Mouse (Mus musculus): ENCODE results near the gene Tgfa. TPM values are rescaled to one million over a fixed set of nuclear protein-coding genes. Genes with fewer than 3 reads are reported as not detected.

The Tgfa gene
- polyA plus RNA-seq, 1 experiment, result 0.49 TPM

GRCm38 (mm10) chr6:86157253-86158234 is 37.5 kb upstream of the Tgfa start:
- Histone ChIP-seq H3K27ac (ENCODE audit: insufficient read depth, low read length) (no peak overlapping the region), H3K4me3 (ENCODE audit: extremely low read depth, insufficient read depth, insufficient read length) (no peak overlapping the region), H3K4me1 (ENCODE audit: control insufficient read depth, insufficient read depth, insufficient read length) (no peaks in the 10 kb centered on the region), H3K27me3 (ENCODE audit: control insufficient read depth, insufficient read depth, low read length) (no peaks in the 10 kb centered on the region), H3K36me3 (ENCODE audit: control insufficient read depth, insufficient read depth, low read length) (no peaks in the 10 kb centered on the region)
- no peak for TF ChIP-seq POLR2A (IDR thresholded peaks at IDR 0.05; ENCODE audit: low read depth, low read length)
- TF ChIP-seq CTCF (IDR thresholded peaks at IDR 0.05; ENCODE audit: extremely low read depth, insufficient read depth, insufficient read length, insufficient replicate concordance), result no peak
- no peak for DNase-seq (ENCODE audit: low read depth in 1 of 2, low spot score in 2 of 2)
- 77% methylated on average over 17 of the region's 17 CpGs for WGBS

DNA sequence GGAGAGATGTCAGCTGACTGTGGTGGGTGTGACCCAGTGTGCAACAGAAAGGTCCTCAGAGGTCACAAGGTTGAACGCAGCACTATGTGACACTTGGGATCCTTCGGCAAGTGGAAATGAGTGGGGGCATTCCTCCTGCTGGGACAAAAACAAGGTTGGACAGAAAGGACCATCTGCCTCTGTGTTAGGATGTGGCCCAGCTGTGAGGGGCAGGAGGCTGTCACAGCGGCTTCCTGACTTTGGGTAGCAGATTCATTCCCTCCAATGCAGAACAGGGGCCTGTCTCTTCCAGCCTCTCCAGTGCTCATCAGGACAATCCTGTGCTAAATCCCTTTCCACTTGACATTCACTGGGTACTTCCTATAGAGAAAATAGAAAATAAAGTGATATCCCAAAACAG is 34.1 kb upstream of the Tgfa start:
- H3K36me3 ChIP-seq (ENCODE audit: control insufficient read depth, insufficient read depth, low read length), result no peaks in the 10 kb centered on the region
- TF ChIP-seq CTCF (IDR thresholded peaks at IDR 0.05; ENCODE audit: extremely low read depth, insufficient read depth, insufficient read length, insufficient replicate concordance), result no peak
- no peak for TF ChIP-seq POLR2A (IDR thresholded peaks at IDR 0.05; ENCODE audit: low read depth, low read length)
- DNase-seq (ENCODE audit: low read depth in 1 of 2, low spot score in 2 of 2), result no peak
- H3K27me3 ChIP-seq (ENCODE audit: control insufficient read depth, insufficient read depth, low read length), result no peaks in the 10 kb centered on the region
- no peak overlapping the region for H3K4me3 ChIP-seq (ENCODE audit: extremely low read depth, insufficient read depth, insufficient read length)
- WGBS, result 86% methylated on average over 3 of the region's 3 CpGs
- no peaks in the 10 kb centered on the region for H3K4me1 ChIP-seq (ENCODE audit: control insufficient read depth, insufficient read depth, insufficient read length)
- no peak overlapping the region for H3K27ac ChIP-seq (ENCODE audit: insufficient read depth, low read length)

DNA sequence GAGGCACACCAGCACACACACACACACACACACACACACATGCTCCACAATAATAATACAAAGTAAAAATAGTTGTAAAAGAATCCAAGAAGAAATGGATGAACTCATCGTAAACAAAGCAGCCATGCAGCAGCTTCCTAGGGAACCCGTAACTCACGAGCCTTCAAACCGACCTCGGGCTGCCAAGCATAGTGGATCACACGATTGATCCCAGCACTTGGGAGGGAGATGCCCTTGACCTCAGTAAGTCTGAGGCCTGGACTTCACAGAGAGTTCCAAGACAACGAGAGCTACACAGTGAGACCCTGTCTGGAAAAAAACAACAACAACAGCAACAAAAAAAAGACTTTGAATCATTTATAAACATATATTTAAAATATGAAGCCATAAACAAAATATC is 33.4 kb upstream of the Tgfa start:
- WGBS, result 73% methylated on average over 7 of the region's 7 CpGs
- no peak for TF ChIP-seq POLR2A (IDR thresholded peaks at IDR 0.05; ENCODE audit: low read depth, low read length)
- no peak for TF ChIP-seq CTCF (IDR thresholded peaks at IDR 0.05; ENCODE audit: extremely low read depth, insufficient read depth, insufficient read length, insufficient replicate concordance)
- H3K4me1 ChIP-seq (ENCODE audit: control insufficient read depth, insufficient read depth, insufficient read length), result no peaks in the 10 kb centered on the region
- no peak overlapping the region for H3K4me3 ChIP-seq (ENCODE audit: extremely low read depth, insufficient read depth, insufficient read length)
- H3K36me3 ChIP-seq (ENCODE audit: control insufficient read depth, insufficient read depth, low read length), result no peaks in the 10 kb centered on the region
- no peak for DNase-seq (ENCODE audit: low read depth in 1 of 2, low spot score in 2 of 2)
- no peaks in the 10 kb centered on the region for H3K27me3 ChIP-seq (ENCODE audit: control insufficient read depth, insufficient read depth, low read length)
- no peak overlapping the region for H3K27ac ChIP-seq (ENCODE audit: insufficient read depth, low read length)

- Histone ChIP-seq H3K4me1 (ENCODE audit: control insufficient read depth, insufficient read depth, insufficient read length) (no peaks in the 10 kb centered on the region), H3K27ac (ENCODE audit: insufficient read depth, low read length) (no peak overlapping the region), H3K36me3 (ENCODE audit: control insufficient read depth, insufficient read depth, low read length) (no peaks in the 10 kb centered on the region), H3K4me3 (ENCODE audit: extremely low read depth, insufficient read depth, insufficient read length) (no peak overlapping the region), H3K27me3 (ENCODE audit: control insufficient read depth, insufficient read depth, low read length) (no peaks in the 10 kb centered on the region)
- no peak for TF ChIP-seq POLR2A (IDR thresholded peaks at IDR 0.05; ENCODE audit: low read depth, low read length)
- no peak for TF ChIP-seq CTCF (IDR thresholded peaks at IDR 0.05; ENCODE audit: extremely low read depth, insufficient read depth, insufficient read length, insufficient replicate concordance)
- WGBS, result 75% methylated on average over 3 of the region's 3 CpGs
- DNase-seq (ENCODE audit: low read depth in 1 of 2, low spot score in 2 of 2), result no peak
These were observed 31.0 kb upstream of the Tgfa start for GRCm38 (mm10) chr6:86164028-86164427.

- Histone ChIP-seq H3K4me3 (ENCODE audit: extremely low read depth, insufficient read depth, insufficient read length) (no peak overlapping the region), H3K27ac (ENCODE audit: insufficient read depth, low read length) (no peak overlapping the region)
- 80% methylated on average over 9 of the region's 9 CpGs for WGBS
These were observed 28.6 kb upstream of the Tgfa start for GRCm38 (mm10) chr6:86166426-86166825.

DNA sequence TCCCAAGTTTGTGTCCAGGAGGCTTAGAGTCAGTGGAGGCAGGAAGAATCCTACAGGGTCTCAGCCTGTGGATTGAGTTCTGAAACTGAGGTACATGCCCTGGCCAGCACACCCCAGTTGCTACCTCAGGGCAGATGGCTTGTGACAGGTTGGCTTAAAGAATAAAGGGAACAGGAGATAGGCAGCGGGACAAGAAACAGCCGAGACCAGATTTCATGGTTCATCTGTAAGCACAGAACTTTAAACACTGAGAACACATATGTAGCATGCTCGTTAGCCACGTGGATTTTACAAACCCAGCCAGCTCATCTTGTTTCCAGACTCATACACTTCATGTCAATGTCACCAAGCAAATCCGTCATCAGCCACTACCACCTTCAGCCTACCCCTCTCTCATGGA is 27.2 kb upstream of the Tgfa start:
- H3K4me3 ChIP-seq (ENCODE audit: extremely low read depth, insufficient read depth, insufficient read length), result no peak overlapping the region
- DNase-seq (ENCODE audit: low read depth in 1 of 2, low spot score in 2 of 2), result no peak
- H3K4me1 ChIP-seq (ENCODE audit: control insufficient read depth, insufficient read depth, insufficient read length), result no peaks in the 10 kb centered on the region
- no peak for TF ChIP-seq POLR2A (IDR thresholded peaks at IDR 0.05; ENCODE audit: low read depth, low read length)
- no peak for TF ChIP-seq CTCF (IDR thresholded peaks at IDR 0.05; ENCODE audit: extremely low read depth, insufficient read depth, insufficient read length, insufficient replicate concordance)
- WGBS, result 85% methylated on average over 5 of the region's 5 CpGs
- H3K27me3 ChIP-seq (ENCODE audit: control insufficient read depth, insufficient read depth, low read length), result no peaks in the 10 kb centered on the region
- no peak overlapping the region for H3K27ac ChIP-seq (ENCODE audit: insufficient read depth, low read length)
- no peaks in the 10 kb centered on the region for H3K36me3 ChIP-seq (ENCODE audit: control insufficient read depth, insufficient read depth, low read length)

More at GRCm38 (mm10) chr6:86166426-86166825, 28.6 kb upstream of the Tgfa start:
- Histone ChIP-seq H3K4me1 (ENCODE audit: control insufficient read depth, insufficient read depth, insufficient read length) (no peaks in the 10 kb centered on the region), H3K36me3 (ENCODE audit: control insufficient read depth, insufficient read depth, low read length) (no peaks in the 10 kb centered on the region), H3K27me3 (ENCODE audit: control insufficient read depth, insufficient read depth, low read length) (no peaks in the 10 kb centered on the region)
- TF ChIP-seq CTCF (IDR thresholded peaks at IDR 0.05; ENCODE audit: extremely low read depth, insufficient read depth, insufficient read length, insufficient replicate concordance), result no peak
- TF ChIP-seq POLR2A (IDR thresholded peaks at IDR 0.05; ENCODE audit: low read depth, low read length), result no peak
- DNase-seq (ENCODE audit: low read depth in 1 of 2, low spot score in 2 of 2), result no peak

- TF ChIP-seq CTCF (IDR thresholded peaks at IDR 0.05; ENCODE audit: extremely low read depth, insufficient read depth, insufficient read length, insufficient replicate concordance) (no peak), POLR2A (IDR thresholded peaks at IDR 0.05; ENCODE audit: low read depth, low read length) (no peak)
- no peak for DNase-seq (ENCODE audit: low read depth in 1 of 2, low spot score in 2 of 2)
- Histone ChIP-seq H3K4me3 (ENCODE audit: extremely low read depth, insufficient read depth, insufficient read length) (no peak overlapping the region), H3K27ac (ENCODE audit: insufficient read depth, low read length) (no peak overlapping the region), H3K36me3 (ENCODE audit: control insufficient read depth, insufficient read depth, low read length) (no peaks in the 10 kb centered on the region), H3K27me3 (ENCODE audit: control insufficient read depth, insufficient read depth, low read length) (no peaks in the 10 kb centered on the region), H3K4me1 (ENCODE audit: control insufficient read depth, insufficient read depth, insufficient read length) (no peaks in the 10 kb centered on the region)
- 55% methylated on average over 4 of the region's 4 CpGs for WGBS
These were observed 25.9 kb upstream of the Tgfa start for GRCm38 (mm10) chr6:86169166-86169565.

Measured in spleen, adult 2 months (tissue).